Mouse (Mus musculus): Measurements from ENCODE around the gene Zfp456.

DNA sequence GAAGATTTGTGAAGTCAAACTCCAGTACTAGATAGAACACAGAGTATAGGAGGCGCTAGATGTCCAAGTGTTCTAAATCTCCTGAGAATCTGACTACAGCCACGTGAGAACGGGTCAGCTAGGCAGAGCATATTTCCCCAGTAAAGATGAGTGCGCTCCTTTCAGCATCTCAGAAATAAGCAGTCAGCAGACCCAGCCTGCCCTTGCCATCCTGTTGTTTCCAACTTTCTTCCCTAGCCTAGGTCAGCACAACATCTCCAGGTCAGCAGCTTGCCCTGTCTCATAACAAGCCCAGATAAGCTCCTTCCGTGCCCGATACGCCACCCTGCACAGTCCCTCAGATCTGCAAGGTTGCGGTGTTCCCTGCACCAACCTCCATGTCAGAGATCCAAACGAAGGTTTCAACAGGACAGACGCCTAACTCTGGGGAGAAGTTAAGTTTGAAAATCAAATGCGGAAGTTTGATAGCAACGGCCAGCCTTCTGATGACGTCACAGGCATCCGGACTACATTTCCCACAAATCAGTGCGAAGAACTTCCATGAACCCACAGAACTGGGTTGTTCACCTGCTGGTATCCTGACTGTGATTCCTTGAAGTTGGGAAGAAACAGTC is 15.4 kb downstream of the Zfp456 start, which contains the start of the genes Gm28044 and Zfp953:
- TF ChIP-seq CTCF (IDR thresholded peaks at IDR 0.05; ENCODE audit: borderline replicate concordance, insufficient read depth, low read length) (no peak), POLR2A (IDR thresholded peaks at IDR 0.05; ENCODE audit: low read depth, low read length) (peak; percentile 63)

All from embryonic fibroblast, embryonic 13.5 days (primary cell).